Mouse (Mus musculus): ENCODE data around the gene Tasp1. TPM values are rescaled to one million over a fixed set of nuclear protein-coding genes. Genes with fewer than 3 reads are reported as not detected.
"Not testable (repeated sequence)": the region's sequence is repeated elsewhere in the genome, so short reads cannot be mapped to it uniquely, and the experiment has no call there.

The Tasp1 gene
- total RNA-seq (2021), result 1 to 10 TPM; 7.0 to 7.8 TPM
- long read RNA-seq, experiment 1, partial matches to known transcripts, result 1 of 10 reads
- long read RNA-seq, experiment 1, other reads (novel, unspliced or antisense), result 4 of 10 reads
- long read RNA-seq, experiment 2, partial matches to known transcripts, result 3 of 9 reads
- long read RNA-seq, experiment 2, other reads (novel, unspliced or antisense), result 4 of 9 reads

DNA sequence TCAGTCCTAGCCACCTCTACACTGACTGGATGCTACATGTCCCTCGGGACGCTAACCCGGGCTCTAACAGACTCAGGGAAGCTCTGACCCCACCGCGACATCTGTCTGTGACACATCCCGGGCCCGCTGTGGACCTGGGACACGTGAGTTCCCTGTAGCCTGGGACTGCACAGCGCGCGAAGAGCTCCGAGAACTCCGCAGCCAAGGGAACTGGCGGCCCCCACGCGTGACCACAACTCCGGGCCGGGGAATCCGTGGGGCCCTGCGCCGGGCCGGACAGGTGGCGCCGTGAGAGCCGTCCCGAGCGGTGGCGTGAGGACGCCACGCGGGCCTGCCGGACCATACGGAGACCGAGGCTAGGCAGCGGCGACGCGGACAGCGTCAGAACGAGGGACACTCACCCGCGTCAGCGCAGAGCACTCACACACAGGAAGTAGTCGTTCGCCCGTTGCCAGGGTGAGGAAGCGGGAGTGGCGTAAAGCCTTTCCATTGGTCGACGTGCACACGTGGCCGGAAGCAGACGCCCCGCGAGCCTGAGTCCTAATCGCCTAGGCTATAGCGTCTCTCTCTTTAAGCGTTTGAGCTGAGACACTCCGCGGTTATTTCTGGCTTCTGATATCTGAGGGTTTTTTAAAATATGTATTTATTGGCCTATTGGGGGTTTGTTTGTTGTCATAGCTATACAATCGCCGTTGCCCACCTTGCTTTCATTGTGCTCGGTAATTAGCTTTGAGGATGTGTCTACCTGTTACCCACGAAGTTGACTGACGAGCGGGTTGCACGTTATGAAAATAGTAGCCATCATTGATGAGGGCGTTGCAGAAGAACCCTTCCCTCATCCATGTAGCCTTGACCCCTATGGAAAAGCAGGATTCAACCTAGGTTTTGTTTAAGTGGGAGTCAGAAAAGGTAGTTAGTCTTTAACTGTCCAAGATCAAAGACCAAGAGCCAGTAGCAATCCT lies at the start of gene Tasp1:
TSS of gene Tasp1 (minus strand) at position 453 of the 962 bp plus-strand sequence.
- DNase-seq, result peak; percentile 94 to 96

DNA sequence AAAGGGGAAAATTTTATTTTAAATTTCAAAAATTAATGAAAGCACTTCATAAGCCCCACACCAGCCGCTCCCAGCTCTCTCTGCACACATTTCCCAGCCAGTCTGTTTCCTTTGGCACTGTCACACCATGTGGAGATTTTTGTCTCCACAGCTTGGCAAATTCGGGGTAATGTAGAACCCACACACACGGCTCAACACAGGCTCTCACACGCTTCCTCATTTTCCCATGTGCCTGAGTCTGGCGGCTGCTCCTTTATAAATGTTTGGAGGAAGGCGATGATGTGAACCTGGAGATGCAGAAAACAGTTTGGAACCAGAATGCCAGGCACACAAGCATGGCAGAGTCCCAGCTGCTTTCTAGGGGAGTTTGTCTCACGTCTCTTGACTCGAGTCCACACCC lies 47.2 kb upstream of the Tasp1 start:
- no peak for DNase-seq

DNA sequence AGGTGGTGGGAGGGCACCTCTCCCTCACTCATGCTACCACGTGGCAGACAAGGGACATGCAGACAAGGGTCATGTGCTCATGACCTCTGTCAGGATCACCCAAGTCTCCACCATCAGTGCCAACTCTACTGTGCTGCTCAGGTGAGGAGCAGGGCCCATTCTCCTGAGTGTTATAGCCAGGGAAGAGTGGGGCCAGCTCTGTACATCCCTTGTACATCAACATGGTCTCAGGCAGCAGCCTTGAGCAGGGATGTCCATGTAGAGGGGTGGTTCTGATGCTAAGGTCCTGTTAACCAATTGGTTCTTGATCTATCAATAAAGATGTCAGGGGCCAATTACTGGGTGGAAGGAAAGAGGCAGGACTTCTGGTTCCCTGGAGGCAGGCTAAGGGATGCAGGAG lies 42.3 kb upstream of the Tasp1 start:
- no peak for DNase-seq

DNA sequence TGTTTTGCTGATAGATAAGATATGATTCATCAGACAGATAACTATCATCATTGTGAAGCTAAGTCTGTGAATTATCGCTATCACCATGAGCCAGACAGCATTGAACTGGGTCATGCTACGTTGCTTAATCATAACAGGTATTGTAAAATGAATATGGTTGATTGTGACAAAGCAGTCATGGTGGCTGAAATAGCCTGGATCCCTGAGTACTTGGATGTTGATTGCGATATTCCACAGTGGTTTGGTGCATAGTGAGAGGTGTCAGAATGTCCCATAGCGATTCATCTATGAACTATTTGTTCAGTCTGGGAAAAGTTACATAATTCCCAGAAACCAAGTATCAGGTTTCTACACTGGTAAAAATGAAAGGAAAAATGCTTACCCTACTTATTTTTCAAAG lies 41.0 kb upstream of the Tasp1 start:
- DNase-seq, result no peak

DNA sequence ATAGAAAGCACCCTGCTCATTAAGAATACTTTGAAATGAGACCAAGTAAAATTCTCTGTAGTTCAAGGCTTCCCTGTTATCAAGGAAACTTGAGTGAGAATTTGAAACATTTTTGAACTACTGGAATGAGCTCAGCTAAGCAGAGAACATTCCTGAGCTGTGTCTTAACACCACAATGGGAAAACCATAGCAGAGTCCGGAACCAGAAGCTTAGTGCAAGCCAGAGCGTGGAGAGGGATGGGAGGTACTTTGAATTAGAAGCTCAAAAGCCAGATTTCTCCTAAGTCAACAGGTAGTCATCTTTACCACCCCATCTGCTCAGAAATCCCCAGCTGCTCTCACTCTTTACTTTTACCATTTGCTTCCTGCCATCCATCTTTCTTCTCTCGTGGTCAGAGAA lies 38.3 kb upstream of the Tasp1 start:
- DNase-seq, result no peak

DNA sequence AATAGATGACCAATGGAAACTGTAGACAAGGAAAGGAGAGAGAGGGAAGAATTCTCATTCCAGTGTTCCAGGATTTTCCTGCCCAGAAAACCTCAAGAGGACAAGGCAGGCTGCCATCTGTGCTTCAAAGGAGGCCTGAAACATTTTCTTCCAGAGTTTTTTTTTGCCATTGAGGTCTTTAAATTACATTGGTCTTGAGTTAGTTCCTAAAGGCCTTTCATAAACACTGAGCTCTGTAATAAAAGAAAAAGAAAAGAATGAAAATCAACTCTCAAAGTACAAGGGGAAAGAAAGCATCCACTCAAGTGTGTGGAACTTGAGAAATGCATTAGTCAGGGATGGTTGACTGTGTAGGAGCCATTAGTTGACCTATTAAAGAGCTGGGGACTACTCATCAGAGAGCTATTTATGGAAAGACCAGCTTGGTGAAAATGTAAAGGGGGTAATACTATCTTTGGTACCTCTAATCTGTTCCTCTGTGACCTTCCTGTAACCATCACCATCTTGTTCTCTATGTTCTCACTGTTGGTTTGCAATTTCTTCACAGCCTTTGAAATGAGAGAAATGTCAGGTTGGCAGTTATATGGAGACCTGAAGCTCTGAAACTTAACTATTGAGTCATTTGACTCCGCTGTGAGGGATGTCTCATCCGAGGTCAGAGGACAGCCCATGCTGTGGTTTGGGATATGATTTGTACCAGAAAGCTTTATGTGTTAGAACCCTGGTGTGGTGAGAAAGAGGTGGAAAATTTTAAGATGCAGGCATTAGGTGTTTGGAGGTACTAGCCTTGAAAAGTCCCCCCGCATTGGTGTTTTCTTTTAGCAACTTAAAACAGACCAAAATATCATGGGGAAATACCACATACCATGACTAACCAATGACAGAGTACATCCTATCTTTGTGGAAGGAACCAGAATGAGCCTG lies 34.2 kb upstream of the Tasp1 start:
- no peak for DNase-seq

DNA sequence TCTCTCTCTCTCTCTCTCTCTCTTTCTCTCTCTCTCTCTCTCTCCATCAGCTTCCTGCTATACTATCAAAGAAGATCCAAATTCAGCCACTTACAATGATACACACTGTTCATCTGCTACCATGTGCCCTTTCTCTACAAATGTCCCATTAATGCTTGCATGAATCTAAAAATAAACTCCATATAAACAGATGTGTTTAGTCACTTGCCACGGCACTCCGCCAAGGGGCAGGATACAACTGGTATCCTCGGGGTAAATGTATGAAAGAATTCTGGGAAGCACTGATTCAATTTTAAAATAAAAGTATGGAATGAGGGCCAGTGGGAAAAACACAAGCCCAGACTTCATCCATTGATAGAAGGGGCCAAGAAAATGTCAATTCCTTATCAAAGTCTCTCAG lies 33.4 kb upstream of the Tasp1 start:
- DNase-seq, result peak in 1 of 2 experiments; percentile 11

DNA sequence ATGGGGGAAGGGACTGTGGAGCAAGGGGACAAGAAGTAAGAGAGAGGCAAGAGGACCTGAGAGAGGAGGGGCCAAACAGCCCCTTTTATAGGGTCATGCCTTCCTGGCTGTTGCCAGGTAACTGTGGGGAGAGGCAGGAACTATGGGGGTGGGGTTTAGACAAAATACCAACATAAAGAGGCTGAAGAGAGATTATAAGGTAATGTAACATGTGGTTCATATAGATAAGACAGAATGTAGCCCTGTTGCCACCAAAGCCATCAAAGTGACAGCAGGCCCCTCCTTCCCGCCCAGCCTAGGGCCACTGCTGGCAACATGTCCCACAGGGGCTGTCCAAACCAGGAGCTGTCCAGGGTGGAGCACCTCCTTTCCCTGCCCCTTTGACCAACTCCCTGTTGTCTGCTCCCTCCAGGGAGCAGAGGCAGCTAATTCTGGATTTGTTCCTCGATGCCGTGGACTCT lies 30.6 kb upstream of the Tasp1 start:
- no peak for DNase-seq

DNA sequence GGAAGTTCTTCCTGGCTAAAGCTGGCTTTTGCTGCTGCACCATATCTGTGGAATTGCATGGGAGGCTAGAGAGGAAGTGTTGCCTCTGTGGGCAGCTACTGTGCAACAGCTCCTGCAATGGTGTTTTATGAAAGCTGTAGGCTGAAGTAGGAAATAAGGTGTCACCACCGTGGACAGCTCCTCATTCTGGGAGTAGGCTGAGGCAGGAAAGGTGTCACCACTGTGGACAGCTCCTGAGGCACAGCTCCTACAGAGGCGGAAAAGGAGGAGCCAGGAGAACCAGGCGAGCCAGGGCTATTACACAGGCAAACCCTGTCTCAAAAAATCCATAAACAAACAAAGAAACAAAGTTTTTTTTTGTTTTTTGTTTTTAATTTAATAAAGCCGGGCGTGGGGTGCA lies 29.4 kb upstream of the Tasp1 start:
- DNase-seq, result no peak

DNA sequence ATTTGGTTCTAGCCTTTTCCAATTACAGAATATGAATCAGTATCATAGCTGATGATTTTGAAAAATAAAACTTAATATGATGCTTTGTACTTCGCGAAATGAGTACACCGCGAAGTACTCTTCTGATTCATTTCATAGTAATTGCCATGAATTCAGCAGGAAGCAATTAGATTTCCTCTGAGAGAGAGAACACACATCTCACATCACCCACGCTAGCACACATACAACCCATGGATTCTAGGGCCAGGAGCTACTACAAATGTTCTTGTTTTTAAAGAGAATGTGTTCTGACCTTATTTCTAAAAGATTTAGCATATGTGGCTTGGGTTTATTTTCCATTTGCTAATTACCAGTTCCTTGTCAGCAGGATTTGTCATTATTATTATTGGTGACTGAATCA lies 26.8 kb upstream of the Tasp1 start:
- DNase-seq, result no peak

DNA sequence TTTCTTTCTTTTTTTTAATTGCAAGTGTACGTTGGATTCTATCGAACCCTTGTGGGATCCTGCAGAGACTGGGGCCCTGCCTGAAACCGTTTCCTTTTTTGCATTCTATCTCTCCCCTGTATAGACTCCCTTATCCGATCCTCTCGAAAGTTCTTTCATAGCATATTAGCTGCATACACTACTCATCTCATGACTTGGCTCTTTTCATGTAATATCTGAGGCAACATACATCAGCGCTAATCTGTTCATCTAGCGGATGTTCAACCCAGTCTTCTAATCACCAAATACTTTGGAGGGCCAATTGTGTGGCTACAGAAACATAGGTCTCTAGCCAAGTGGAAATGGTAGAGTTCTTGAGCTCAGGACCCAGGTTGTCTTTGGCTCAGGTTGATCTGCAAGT lies 17.6 kb upstream of the Tasp1 start:
- DNase-seq, result no peak

DNA sequence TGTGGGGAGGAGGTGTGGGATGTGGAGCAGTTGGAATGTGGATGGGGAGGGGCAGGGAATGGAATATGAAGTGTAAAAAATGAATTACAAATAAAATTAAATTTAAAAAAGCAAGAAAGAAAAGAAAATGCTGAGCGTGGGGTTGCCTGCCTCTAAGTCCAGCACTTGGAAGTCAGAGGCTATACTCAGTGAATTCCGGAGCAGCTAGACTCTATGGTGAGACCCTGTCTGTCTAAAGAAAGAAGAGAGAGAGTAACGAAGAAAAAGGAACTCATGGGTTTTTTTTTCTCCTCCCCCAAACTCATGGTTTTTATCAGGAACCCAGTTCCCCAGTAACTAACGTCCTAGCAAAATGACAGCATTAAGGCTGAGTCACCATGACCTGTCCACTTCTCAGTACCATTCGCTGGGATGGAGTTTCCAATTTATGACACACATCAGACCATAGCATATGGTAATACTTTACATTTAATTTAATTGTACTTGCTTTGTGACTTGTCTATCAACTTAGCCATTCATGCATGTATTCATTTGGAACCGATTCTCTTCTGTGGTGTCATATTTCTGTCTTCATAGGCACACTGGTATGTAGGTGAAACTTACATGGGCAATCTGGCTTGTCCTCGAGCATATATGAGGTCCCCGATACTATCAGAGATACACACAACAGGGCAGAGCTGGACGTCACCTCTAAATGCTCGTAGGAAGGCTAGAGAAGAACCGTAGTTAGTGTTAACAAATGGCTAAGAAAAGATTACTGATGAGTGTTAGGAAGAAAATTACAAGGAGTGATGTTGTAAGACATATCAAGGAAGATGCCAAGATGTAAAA lies 14.4 kb upstream of the Tasp1 start:
- no peak for DNase-seq

DNA sequence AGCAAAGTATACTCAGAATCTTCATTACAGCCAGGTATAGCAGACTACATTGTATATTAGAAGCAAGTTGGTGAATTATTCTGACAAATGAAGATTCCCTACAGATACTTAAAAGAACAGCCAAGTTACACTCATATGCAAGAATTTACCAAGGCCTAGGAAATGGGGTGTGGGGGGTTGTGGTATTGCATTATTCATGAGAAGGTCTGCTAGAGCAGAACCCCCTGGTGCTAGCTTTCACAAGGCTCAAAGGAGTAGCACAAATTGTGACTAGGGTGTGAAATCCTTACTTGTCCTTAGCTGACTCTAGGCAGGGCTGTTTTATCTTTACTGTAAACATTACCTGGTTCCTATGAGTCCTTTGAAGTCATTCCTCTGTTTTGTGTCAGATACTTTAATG lies 12.7 kb upstream of the Tasp1 start:
- DNase-seq, result not testable (repeated sequence)

DNA sequence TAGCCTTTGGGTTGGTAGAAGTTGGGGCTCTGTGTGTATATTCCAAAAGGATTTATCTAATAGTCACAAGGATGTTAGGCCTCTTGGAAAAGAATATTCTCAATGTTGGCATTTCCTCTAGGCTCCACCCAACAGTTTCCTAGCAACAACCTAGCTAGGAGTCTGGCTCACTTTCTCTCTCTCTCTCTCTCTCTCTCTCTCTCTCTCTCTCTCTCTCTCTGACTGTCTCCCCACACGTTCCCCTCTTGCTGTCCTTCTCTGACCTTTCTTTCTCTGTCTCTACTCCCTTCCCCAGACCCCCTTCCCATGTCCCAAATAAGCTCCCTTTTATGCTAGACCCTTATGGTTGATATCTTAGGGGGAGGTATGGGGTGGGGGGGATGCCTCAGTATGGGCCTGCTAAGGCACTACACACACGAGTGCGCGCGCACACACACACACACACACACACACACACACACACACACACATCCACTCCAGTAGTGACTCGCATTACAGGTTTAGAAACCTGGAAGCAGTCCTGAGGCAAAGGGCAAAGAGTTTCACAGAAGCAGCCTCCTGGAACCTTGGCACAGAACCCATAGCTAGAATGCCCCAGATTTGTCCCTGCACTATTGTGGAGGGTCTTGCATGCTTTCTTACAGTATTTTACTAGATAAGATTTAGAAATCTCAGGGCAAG lies 12.1 kb upstream of the Tasp1 start:
- no peak for DNase-seq

DNA sequence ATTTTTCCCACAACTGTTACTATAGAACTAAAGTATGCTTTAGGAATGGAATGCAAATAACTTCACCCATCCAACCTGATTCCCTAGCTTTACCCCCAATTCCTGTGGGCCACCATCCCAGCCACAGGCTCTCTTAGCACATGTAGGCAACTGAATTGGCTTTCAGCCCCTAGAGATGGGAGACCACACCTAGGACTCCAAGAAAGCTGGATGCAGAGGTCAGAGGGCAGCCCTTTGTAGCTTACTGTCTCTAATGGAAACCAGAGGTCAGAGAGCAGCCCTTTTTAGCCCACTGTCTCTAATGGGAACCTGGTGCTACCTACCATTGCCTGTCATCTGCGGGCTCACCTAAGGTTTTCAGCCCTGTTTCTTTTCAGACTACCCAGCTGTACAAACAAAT lies 10.9 kb upstream of the Tasp1 start:
- no peak for DNase-seq

DNA sequence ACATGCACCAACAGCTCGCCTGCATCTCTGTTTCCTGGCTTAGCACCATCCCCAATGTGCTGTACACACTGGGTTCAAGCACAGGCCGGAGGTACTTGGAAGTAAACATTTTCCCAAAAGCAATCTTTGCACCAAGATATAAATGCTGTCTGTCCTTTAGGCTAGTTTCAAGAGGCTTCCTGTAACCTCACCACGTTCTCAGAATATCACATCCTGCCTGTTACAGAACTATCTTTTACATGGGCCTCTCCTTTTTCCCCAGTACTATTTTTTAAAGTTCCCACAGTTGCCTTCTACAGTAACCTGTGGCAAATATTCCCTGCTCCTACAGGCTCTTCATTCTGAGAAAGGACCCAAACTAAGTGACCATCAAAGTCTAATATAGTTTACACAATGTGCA lies 8.5 kb upstream of the Tasp1 start:
- DNase-seq, result no peak

DNA sequence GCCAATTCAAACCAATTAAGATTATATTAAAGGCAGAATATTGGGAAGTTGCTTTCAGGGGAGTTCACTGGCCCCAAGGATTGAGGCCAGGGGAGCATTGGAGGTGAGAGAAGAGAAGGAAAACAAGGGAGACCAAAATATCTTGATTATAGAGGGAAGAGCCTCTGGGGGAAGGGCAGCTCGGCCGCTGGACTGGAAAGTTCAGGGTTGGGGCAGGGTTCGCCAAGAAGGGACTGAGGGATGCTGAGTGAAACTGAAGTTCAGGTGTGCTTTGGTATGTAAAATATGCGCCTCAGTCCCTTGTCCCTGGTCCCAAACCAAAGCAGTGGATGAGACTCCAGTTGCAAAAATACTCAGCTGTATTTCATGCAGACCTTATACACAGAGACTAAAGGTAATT lies 911 bp upstream of the Tasp1 start:
- no peak for DNase-seq

DNA sequence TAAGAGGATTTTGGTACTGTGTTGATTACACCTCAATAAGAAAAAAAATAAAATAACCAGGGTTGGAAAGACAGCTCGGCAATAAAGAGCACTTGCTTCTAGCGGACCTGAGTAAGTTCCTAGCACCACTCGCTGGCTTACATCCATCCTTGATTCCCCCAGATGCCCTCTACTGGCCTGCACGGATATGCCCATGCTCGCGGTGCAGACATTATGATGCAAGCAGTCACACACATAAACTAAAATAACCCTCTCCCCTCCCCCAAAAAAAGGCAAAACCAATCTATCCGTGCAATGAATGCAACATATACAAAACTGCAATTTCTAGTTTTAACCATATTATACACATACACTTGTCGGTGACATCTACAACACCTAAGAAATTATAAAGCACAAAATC lies 929 bp downstream of the Tasp1 start:
- no peak for DNase-seq

DNA sequence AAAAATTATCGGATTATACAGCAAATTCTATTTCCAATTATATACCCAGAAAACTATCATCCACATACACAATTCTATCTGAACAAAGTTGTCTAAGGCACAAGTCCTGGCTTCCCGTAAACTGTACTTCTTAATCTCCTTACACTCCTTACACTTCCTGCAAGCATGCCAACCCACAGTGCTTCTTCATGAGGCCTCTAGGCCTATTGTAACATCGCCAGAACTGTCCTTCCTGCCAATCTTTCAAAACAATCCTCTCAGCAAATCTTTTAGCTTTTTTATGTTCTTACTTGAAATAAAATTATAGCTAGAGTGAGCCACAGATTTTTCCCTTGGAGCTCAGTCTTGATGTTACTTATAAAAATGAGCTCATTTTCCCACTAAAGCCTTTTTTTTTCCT lies 5.1 kb downstream of the Tasp1 start:
- DNase-seq, result no peak

DNA sequence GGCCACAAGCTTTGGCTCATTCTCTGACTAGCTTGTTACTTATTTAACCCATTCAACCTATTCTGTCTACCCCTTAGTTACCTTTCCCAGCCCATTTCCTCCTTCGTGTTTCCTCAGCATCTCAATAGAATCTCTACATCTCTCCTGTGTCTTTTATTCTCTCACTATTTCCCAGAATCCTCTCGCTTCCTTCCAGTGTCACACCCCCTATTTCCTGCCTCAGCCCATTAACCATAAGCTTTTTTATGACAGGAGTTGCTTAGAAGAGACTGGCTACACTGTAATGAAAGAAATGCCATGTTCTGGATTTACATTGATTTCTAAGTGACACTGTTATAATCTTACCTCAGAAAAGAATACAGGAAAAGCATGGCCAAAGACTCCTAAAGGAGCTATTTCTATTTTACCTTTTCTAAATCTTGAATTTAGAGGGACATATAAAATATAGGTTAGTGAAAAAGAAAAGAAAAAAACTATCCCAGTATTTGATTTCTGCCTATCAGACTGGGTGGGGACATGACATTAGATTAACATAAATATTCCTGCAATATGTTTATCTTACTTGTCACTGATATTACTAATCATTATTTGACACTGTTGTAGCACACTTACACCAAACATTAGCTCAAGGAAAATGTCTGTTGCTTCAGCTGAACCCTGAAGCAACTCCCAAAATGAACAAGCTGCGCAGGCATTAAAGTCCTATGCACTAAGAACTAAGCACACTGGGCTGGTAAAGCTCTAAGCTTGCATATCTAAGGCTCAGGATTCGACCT lies 6.3 kb downstream of the Tasp1 start:
- no peak for DNase-seq
